Mouse (Mus musculus): Measurements from ENCODE around the gene Mgat4d. TPM values are rescaled to one million over a fixed set of nuclear protein-coding genes. Genes with fewer than 3 reads are reported as not detected.

Mgat4d gene
- total RNA-seq, 2 experiments from 2014 or later, result not detected

Other genes with a start within 250 kb of the Mgat4d start
- gene Tbc1d9, start 183.1 kb upstream of the Mgat4d start, total RNA-seq (2015), result 0.34 and 0.42 TPM in 2 replicates
- gene Tbc1d9, start 183.1 kb upstream of the Mgat4d start, total RNA-seq (2017), result 0.71 and 1.3 TPM in 2 replicates
- gene Gm10645, start 182.3 kb upstream of the Mgat4d start, total RNA-seq (2015), result 0.12 TPM in 1 of 2 replicates, not detected in the other
- not detected in 2 replicates for gene Gm10645, start 182.3 kb upstream of the Mgat4d start, total RNA-seq (2017)
- not detected in 2 replicates for gene Ucp1, start 58.1 kb upstream of the Mgat4d start, total RNA-seq (2015)
- not detected in 2 replicates for gene Ucp1, start 58.1 kb upstream of the Mgat4d start, total RNA-seq (2017)
- 12.6 and 13.5 TPM in 2 replicates for gene Elmod2, start 16.0 kb upstream of the Mgat4d start, total RNA-seq (2015)
- 18.4 and 29.3 TPM in 2 replicates for gene Elmod2, start 16.0 kb upstream of the Mgat4d start, total RNA-seq (2017)
- 0.05 TPM in 1 of 2 replicates, not detected in the other for gene Clgn, start 41.4 kb downstream of the Mgat4d start, total RNA-seq (2015)
- gene Clgn, start 41.4 kb downstream of the Mgat4d start, total RNA-seq (2017), result not detected in 2 replicates
- gene Scoc, start 109.9 kb downstream of the Mgat4d start, total RNA-seq (2015), result 64.4 and 70.9 TPM in 2 replicates
- 27.9 and 43.9 TPM in 2 replicates for gene Scoc, start 109.9 kb downstream of the Mgat4d start, total RNA-seq (2017)
- gene Olfr370, start 187.3 kb downstream of the Mgat4d start, total RNA-seq (2015), result not detected in 2 replicates
- not detected in 2 replicates for gene Olfr370, start 187.3 kb downstream of the Mgat4d start, total RNA-seq (2017)
- 158 and 163 TPM in 2 replicates for gene Ndufb7, start 218.2 kb downstream of the Mgat4d start, total RNA-seq (2015)
- gene Ndufb7, start 218.2 kb downstream of the Mgat4d start, total RNA-seq (2017), result 252 and 255 TPM in 2 replicates